Mouse (Mus musculus): ENCODE data around the gene Cep250. TPM values are rescaled to one million over a fixed set of nuclear protein-coding genes. Genes with fewer than 3 reads are reported as not detected.

The Cep250 gene
- total and polyA plus RNA-seq, 3 experiments, result 12.8 to 16.4 TPM; not detected in 1

- peaks cover 9 to 18% of the 10 kb centered on the region in 2 experiments for H3K4me1 ChIP-seq (ENCODE audit: control insufficient read depth in 1 of 2, insufficient read depth in 2 of 2, low read length in 2 of 2)
- no peak for DNase-seq (ENCODE audit: low read depth, low spot score)
These were observed 10.7 kb upstream of the Cep250 start for GRCm38 (mm10) chr2:155945580-155945979.

GRCm38 (mm10) chr2:155946069-155946468 lies 10.2 kb upstream of the Cep250 start:
- Histone ChIP-seq H3K36me3 (ENCODE audit: control insufficient read depth in 1 of 2, insufficient read depth in 2 of 2, low read length in 2 of 2) (peaks cover 0 to 18% of the 10 kb centered on the region in 2 experiments; a peak in 2 of 4 replicates), H3K27ac (ENCODE audit: control insufficient read depth, low read depth, low read length) (peak overlapping the region; percentile 89), H3K27me3 (ENCODE audit: control insufficient read depth in 1 of 2, insufficient read depth in 2 of 2, low read length in 2 of 2) (no peaks in the 10 kb centered on the region), H3K4me1 (ENCODE audit: control insufficient read depth in 1 of 2, insufficient read depth in 2 of 2, low read length in 2 of 2) (peaks cover 9 to 18% of the 10 kb centered on the region in 2 experiments), H3K9me3 (replicated peaks; ENCODE audit: insufficient read depth, low read length) (no peaks in the 10 kb centered on the region), H3K4me3 (ENCODE audit: control insufficient read depth in 1 of 2, insufficient read depth in 1 of 2, low read depth in 2 of 2, low read length in 2 of 2) (peak overlapping the region; percentile 21 to 30; a peak in 3 of 4 replicates), H3K9ac (ENCODE audit: control insufficient read depth, low read depth, low read length, poor library complexity, severe bottlenecking) (peak overlapping the region; percentile 60), H3K79me2 (ENCODE audit: control insufficient read depth, insufficient read depth, low read length, poor library complexity) (no peaks in the 10 kb centered on the region; the same call in 1 of the 2 replicates)
- peak; percentile 88 for DNase-seq (ENCODE audit: low read depth, low spot score)
- TF ChIP-seq MAFK (IDR thresholded peaks at IDR 0.05; ENCODE audit: borderline replicate concordance, low read depth, low read length), result no peak
- TF ChIP-seq NRF1 (IDR thresholded peaks at IDR 0.05; ENCODE audit: insufficient read depth, low read depth, low read length, poor library complexity, severe bottlenecking), result no peak
- no peak for TF ChIP-seq MEF2A (IDR thresholded peaks at IDR 0.05; ENCODE audit: extremely low read depth, insufficient replicate concordance, low read depth, low read length, poor library complexity, severe bottlenecking)
- no peak for TF ChIP-seq ZKSCAN1 (IDR thresholded peaks at IDR 0.05; ENCODE audit: low read depth, low read length)
- TF ChIP-seq CHD1 (IDR thresholded peaks at IDR 0.05; ENCODE audit: low read depth, low read length), result no peak
- TF ChIP-seq GATA1 (IDR thresholded peaks at IDR 0.05; ENCODE audit: low read depth, low read length), result no peak
- no peak for TF ChIP-seq ETS1 (IDR thresholded peaks at IDR 0.05; ENCODE audit: low read depth, low read length)
- TF ChIP-seq KAT2A (conservative IDR thresholded peaks at IDR 0.05; ENCODE audit: low read depth, low read length), result no peak
- TF ChIP-seq NELFE (IDR thresholded peaks at IDR 0.05; ENCODE audit: low read depth, low read length), result no peak
- peak; percentile 92 to 98 (median 94) for TF ChIP-seq CTCF (IDR thresholded peaks at IDR 0.05 in 2 of 3, conservative IDR thresholded peaks at IDR 0.05 in 1 of 3; ENCODE audit: control insufficient read depth in 1 of 3, insufficient read depth in 1 of 3, low read depth in 2 of 3, low read length in 3 of 3, poor library complexity in 1 of 3, severe bottlenecking in 1 of 3)
- no peak for TF ChIP-seq POLR2AphosphoS5 (IDR thresholded peaks at IDR 0.05; ENCODE audit: borderline replicate concordance, low read depth, low read length)
- no peak for TF ChIP-seq TBP (IDR thresholded peaks at IDR 0.05; ENCODE audit: low read depth, low read length)
- TF ChIP-seq SMC3 (IDR thresholded peaks at IDR 0.05; ENCODE audit: low read depth, low read length), result peak; percentile 86
- TF ChIP-seq MYC (IDR thresholded peaks at IDR 0.05; ENCODE audit: low read depth, low read length), result no peak
- no peak for TF ChIP-seq USF2 (IDR thresholded peaks at IDR 0.05; ENCODE audit: borderline replicate concordance in 1 of 2, insufficient read depth in 1 of 2, low read depth in 1 of 2, low read length in 2 of 2)
- no peak for TF ChIP-seq POLR2A (IDR thresholded peaks at IDR 0.05; ENCODE audit: control insufficient read depth in 1 of 2, insufficient read depth in 1 of 2, low read depth in 1 of 2, low read length in 2 of 2, poor library complexity in 1 of 2)
- TF ChIP-seq TAL1 (IDR thresholded peaks at IDR 0.05; ENCODE audit: low read length), result no peak
- no peak for TF ChIP-seq GABPA (IDR thresholded peaks at IDR 0.05; ENCODE audit: low read depth, low read length)
- TF ChIP-seq MYB (IDR thresholded peaks at IDR 0.05; ENCODE audit: low read depth, low read length), result no peak
- TF ChIP-seq MAZ (IDR thresholded peaks at IDR 0.05; ENCODE audit: low read depth, low read length), result no peak
- TF ChIP-seq EP300 (IDR thresholded peaks at IDR 0.05; ENCODE audit: low read depth in 1 of 2, low read length in 2 of 2), result peak in 1 of 2 experiments; percentile 28; a peak in 1 of 4 replicates
- peak; percentile 73 for TF ChIP-seq SIN3A (IDR thresholded peaks at IDR 0.05; ENCODE audit: low read length)
- TF ChIP-seq ZMIZ1 (IDR thresholded peaks at IDR 0.05; ENCODE audit: low read depth, low read length), result no peak
- TF ChIP-seq MXI1 (IDR thresholded peaks at IDR 0.05; ENCODE audit: low read depth, low read length), result peak; percentile 49; the same call in 1 of the 2 replicates
- no peak for TF ChIP-seq HCFC1 (IDR thresholded peaks at IDR 0.05; ENCODE audit: low read depth, low read length)
- no peak for TF ChIP-seq USF1 (IDR thresholded peaks at IDR 0.05; ENCODE audit: low read depth, low read length)
- TF ChIP-seq ZC3H11A (IDR thresholded peaks at IDR 0.05; ENCODE audit: low read depth, low read length), result peak; percentile 85
- TF ChIP-seq ELF1 (IDR thresholded peaks at IDR 0.05; ENCODE audit: low read depth, low read length), result 0 out of 2 replicates have a peak, but pooled peaks have one; percentile 28
- TF ChIP-seq E2F4 (IDR thresholded peaks at IDR 0.05; ENCODE audit: borderline replicate concordance, low read depth, low read length), result 0 out of 2 replicates have a peak, but pooled peaks have one; percentile 62
- TF ChIP-seq RCOR1 (IDR thresholded peaks at IDR 0.05; ENCODE audit: low read depth, low read length), result no peak
- TF ChIP-seq CHD2 (IDR thresholded peaks at IDR 0.05; ENCODE audit: low read length), result no peak

More at GRCm38 (mm10) chr2:155945580-155945979, 10.7 kb upstream of the Cep250 start:
- H3K9me3 ChIP-seq (replicated peaks; ENCODE audit: insufficient read depth, low read length), result no peaks in the 10 kb centered on the region
- H3K36me3 ChIP-seq (ENCODE audit: control insufficient read depth in 1 of 2, insufficient read depth in 2 of 2, low read length in 2 of 2), result peaks cover 0 to 18% of the 10 kb centered on the region in 2 experiments; a peak in 2 of 4 replicates
- TF ChIP-seq BHLHE40 (IDR thresholded peaks at IDR 0.05; ENCODE audit: borderline replicate concordance, low read depth, low read length), result no peak
- peak overlapping the region; percentile 15 for H3K9ac ChIP-seq (ENCODE audit: control insufficient read depth, low read depth, low read length, poor library complexity, severe bottlenecking)
- no peaks in the 10 kb centered on the region for H3K27me3 ChIP-seq (ENCODE audit: control insufficient read depth in 1 of 2, insufficient read depth in 2 of 2, low read length in 2 of 2)
- H3K4me3 ChIP-seq (ENCODE audit: control insufficient read depth in 1 of 2, insufficient read depth in 1 of 2, low read depth in 2 of 2, low read length in 2 of 2), result no peak overlapping the region
- H3K27ac ChIP-seq (ENCODE audit: control insufficient read depth, low read depth, low read length), result no peak overlapping the region
- H3K79me2 ChIP-seq (ENCODE audit: control insufficient read depth, insufficient read depth, low read length, poor library complexity), result no peaks in the 10 kb centered on the region; the same call in 1 of the 2 replicates
